Mouse (Mus musculus): ENCODE measurements around the gene Pde11a.

GRCm38 (mm10) chr2:76319231-76319630 lies 19.3 kb downstream of the Pde11a start:
- TF ChIP-seq CTCF (IDR thresholded peaks at IDR 0.05; ENCODE audit: extremely low read depth, insufficient read depth, low read length) (no peak), POLR2A (IDR thresholded peaks at IDR 0.05; ENCODE audit: extremely low read depth, insufficient read depth, low read length) (no peak)

Measured in cortical plate, adult 2 months (tissue).